In genomic region chr17:84176446-84176845, GRCm38 (mm10) we compare ENCODE assay signal across 17 mouse cellular contexts. TPM values are rescaled to one million over a fixed set of nuclear protein-coding genes. Genes with fewer than 3 reads are reported as not detected.
A peak's percentile ranks its signal among the peaks of the same experiment; 100 is the strongest.
DNase-seq lines count a peak whose midpoint lies in the region.
"Had no signal": no experiment of that assay in that cellular context is flagged by ENCODE, and none has a peak within 500 bp of the region (broad histone marks: within the 10 kb centered on the region; RNA-seq: fewer than 3 reads in every experiment).

No protein-coding gene starts in this region.

- DNase-seq in kidney, postnatal 25 days, result peak; percentile 2 to 55
- no peak for DNase-seq in kidney, adult 11 months
- DNase-seq in right cerebral cortex, postnatal 25 days, result peak; percentile 1
- no peak for DNase-seq in right cerebral cortex, postnatal 36 days (ENCODE audit: low spot score in 2 of 2)
- peak; percentile 32 for DNase-seq in naive thymus-derived CD4-positive, alpha-beta T cell, adult 2 months (ENCODE audit: low read depth)
- peak; percentile 1 for DNase-seq in thymus, postnatal 25 days
- no peak for DNase-seq in limb, embryonic 10.5 days (ENCODE audit: low spot score)
- DNase-seq: cerebellum, adult 9-11 months; layer of hippocampus, postnatal 36 days; lung, adult 2 months; lung, postnatal 36 days; retina, postnatal 1 day had no signal

- H3K4me1 ChIP-seq in limb, embryonic 10.5 days, result peaks cover 28% of the 10 kb centered on the region
- H3K4me1 ChIP-seq: midbrain, embryonic 15.5 days had no signal

- H3K4me3 ChIP-seq in limb, embryonic 10.5 days, result no peak overlapping the region
- H3K4me3 ChIP-seq: embryonic facial prominence, embryonic 12.5 days; hindbrain, embryonic 13.5 days; limb, embryonic 15.5 days; midbrain, embryonic 15.5 days; myocyte had no signal

- WGBS in limb, embryonic 10.5 days, result 86% methylated on average over 7 of the region's 7 CpGs

- H3K27me3 ChIP-seq in limb, embryonic 10.5 days (ENCODE audit: low read depth, poor library complexity, severe bottlenecking), result no peaks in the 10 kb centered on the region
- H3K27me3 ChIP-seq: embryonic facial prominence, embryonic 12.5 days; hindbrain, embryonic 13.5 days; limb, embryonic 15.5 days; midbrain, embryonic 15.5 days had no signal

- no peak overlapping the region; the same call in 1 of the 2 replicates for H3K27ac ChIP-seq in limb, embryonic 10.5 days
- H3K27ac ChIP-seq: embryonic facial prominence, embryonic 12.5 days; hindbrain, embryonic 13.5 days; limb, embryonic 15.5 days; midbrain, embryonic 15.5 days had no signal

- H3K36me3 ChIP-seq in limb, embryonic 10.5 days, result 0 out of 2 replicates have a peak, but pooled peaks cover 4% of the 10 kb centered on the region
- H3K36me3 ChIP-seq: hindbrain, embryonic 13.5 days; limb, embryonic 15.5 days; midbrain, embryonic 15.5 days had no signal

- no peaks in the 10 kb centered on the region for H3K9me3 ChIP-seq in limb, embryonic 10.5 days (replicated peaks)
- H3K9me3 ChIP-seq: embryonic facial prominence, embryonic 12.5 days; limb, embryonic 15.5 days; midbrain, embryonic 15.5 days had no signal

RNA-seq across cellular contexts. Expression of gene Zfp36l2, which starts 11.3 kb away (rescaled TPM):
- polyA plus RNA-seq in limb, embryonic 10.5 days (2016; fragmentation: Nextera tagmentation; extraction: Ambion mirVana), result 13.4 and 14.2 TPM in 2 replicates

Comparison
In these comparisons a context has a peak if more than half of its experiments do, and no peak if none do; other contexts are left out.
1. DNase-seq: peak in kidney, postnatal 25 days (2 of 2), right cerebral cortex, postnatal 25 days (single experiment), naive thymus-derived CD4-positive, alpha-beta T cell, adult 2 months (single experiment) and thymus, postnatal 25 days (single experiment); none in kidney, adult 11 months (single experiment), right cerebral cortex, postnatal 36 days (0 of 2) and limb, embryonic 10.5 days (single experiment).